ENCODE assay signal across 15 mouse cellular contexts in genomic region chr2:18919797-18920354, GRCm38 (mm10).
A peak's percentile ranks its signal among the peaks of the same experiment; 100 is the strongest.
DNase-seq lines count a peak whose midpoint lies in the region; ATAC-seq and TF ChIP-seq lines count a peak whose summit lies in the region.
"Had no signal": no experiment of that assay in that cellular context is flagged by ENCODE, and none has a peak within 500 bp of the region (broad histone marks: within the 10 kb centered on the region; RNA-seq: fewer than 3 reads in every experiment).

No protein-coding gene starts in this region.

- DNase-seq in hindbrain, postnatal 0 days (ENCODE audit: low spot score) = no peak
- DNase-seq in liver, embryonic 13.5 days = no peak
- no peak for DNase-seq in liver, embryonic 11.5 days (ENCODE audit: low spot score)
- DNase-seq in Patski (ENCODE audit: low read depth, low spot score) = no peak
- DNase-seq in limb, embryonic 14.5 days (ENCODE audit: low spot score) = no peak
- DNase-seq in adrenal gland, adult 2 months = no peak
- no peak for DNase-seq in forebrain, embryonic 10.5 days (ENCODE audit: extremely low spot score, low spot score)
- DNase-seq: cerebellum, adult 2 months; right cerebral cortex, postnatal 14 days had no signal

- H3K9ac ChIP-seq in hindbrain, embryonic 12.5 days = no peak overlapping the region
- no peak overlapping the region for H3K9ac ChIP-seq in hindbrain, postnatal 0 days (replicated peaks; ENCODE audit: low read length)
- H3K9ac ChIP-seq in liver, embryonic 13.5 days = no peak overlapping the region
- no peak overlapping the region for H3K9ac ChIP-seq in liver, embryonic 11.5 days (ENCODE audit: low read depth, low read length)
- no peak overlapping the region for H3K9ac ChIP-seq in limb, embryonic 14.5 days (ENCODE audit: low read depth, low read length, severe bottlenecking)
- H3K9ac ChIP-seq: forebrain, embryonic 13.5 days; limb, embryonic 12.5 days had no signal

- H3K27me3 ChIP-seq in hindbrain, embryonic 12.5 days = no peaks in the 10 kb centered on the region
- H3K27me3 ChIP-seq in hindbrain, postnatal 0 days (ENCODE audit: insufficient read depth, low read length) = no peaks in the 10 kb centered on the region
- no peaks in the 10 kb centered on the region for H3K27me3 ChIP-seq in liver, embryonic 13.5 days
- no peaks in the 10 kb centered on the region for H3K27me3 ChIP-seq in liver, embryonic 11.5 days (replicated peaks; ENCODE audit: control insufficient read depth, insufficient read depth, low read length)
- no peaks in the 10 kb centered on the region for H3K27me3 ChIP-seq in Patski
- H3K27me3 ChIP-seq in limb, embryonic 14.5 days (ENCODE audit: control insufficient read depth, insufficient read depth, low read length) = no peaks in the 10 kb centered on the region
- no peaks in the 10 kb centered on the region for H3K27me3 ChIP-seq in forebrain, embryonic 10.5 days (ENCODE audit: poor library complexity, severe bottlenecking)
- H3K27me3 ChIP-seq: forebrain, embryonic 13.5 days; limb, embryonic 12.5 days had no signal

- TF ChIP-seq CTCF in hindbrain, postnatal 0 days (IDR thresholded peaks at IDR 0.05; ENCODE audit: low read depth) = no peak
- no peak for TF ChIP-seq CTCF in Patski (IDR thresholded peaks at IDR 0.05)

- in situ Hi-C loops in Patski (cut with MboI; ENCODE audit: low pct_unique_long_range_greater_than_20kb) = no loop called here

- POLR2A ChIA-PET in Patski (lab: Charles Lee) = interaction anchor here (0.6 to 1.3 kb wide), 2 partner anchors 12 to 1326 kb away, joined by 3 read pairs; no protein-coding TSS in a partner anchor

- peak; percentile 59; the same call in 1 of the 2 replicates for ATAC-seq in hindbrain, embryonic 12.5 days (ENCODE audit: low FRiP score)
- ATAC-seq in hindbrain, postnatal 0 days = no peak
- ATAC-seq in liver, embryonic 13.5 days (ENCODE audit: low read depth) = peak; percentile 29; the same call in 1 of the 2 replicates
- no peak for ATAC-seq in liver, embryonic 11.5 days (replicated peaks; ENCODE audit: low FRiP score)
- ATAC-seq in Patski = peak; percentile 29
- ATAC-seq in limb, embryonic 14.5 days (ENCODE audit: low FRiP score, low read depth) = 0 out of 2 replicates have a peak, but pooled peaks have one; percentile 17
- ATAC-seq: forebrain, embryonic 13.5 days; lung, postnatal 0 days had no signal

- no peaks in the 10 kb centered on the region for H3K36me3 ChIP-seq in hindbrain, embryonic 12.5 days
- no peaks in the 10 kb centered on the region for H3K36me3 ChIP-seq in hindbrain, postnatal 0 days (ENCODE audit: insufficient read depth, low read length)
- no peaks in the 10 kb centered on the region for H3K36me3 ChIP-seq in liver, embryonic 13.5 days
- no peaks in the 10 kb centered on the region for H3K36me3 ChIP-seq in liver, embryonic 11.5 days (ENCODE audit: control insufficient read depth, insufficient read depth, low read length)
- H3K36me3 ChIP-seq in limb, embryonic 14.5 days (ENCODE audit: control insufficient read depth, insufficient read depth, low read length) = no peaks in the 10 kb centered on the region
- no peaks in the 10 kb centered on the region for H3K36me3 ChIP-seq in forebrain, embryonic 10.5 days (replicated peaks)
- H3K36me3 ChIP-seq: limb, embryonic 12.5 days had no signal

- H3K9me3 ChIP-seq in hindbrain, embryonic 12.5 days (replicated peaks) = no peaks in the 10 kb centered on the region
- no peaks in the 10 kb centered on the region for H3K9me3 ChIP-seq in hindbrain, postnatal 0 days (ENCODE audit: low read length)
- H3K9me3 ChIP-seq in liver, embryonic 13.5 days (replicated peaks) = no peaks in the 10 kb centered on the region
- no peaks in the 10 kb centered on the region for H3K9me3 ChIP-seq in liver, embryonic 11.5 days (ENCODE audit: control insufficient read depth, low read length)
- no peaks in the 10 kb centered on the region for H3K9me3 ChIP-seq in limb, embryonic 14.5 days (ENCODE audit: control insufficient read depth, low read length)
- H3K9me3 ChIP-seq in forebrain, embryonic 10.5 days = no peaks in the 10 kb centered on the region
- H3K9me3 ChIP-seq: forebrain, embryonic 13.5 days; limb, embryonic 12.5 days had no signal

- no peak overlapping the region for H3K4me3 ChIP-seq in hindbrain, embryonic 12.5 days
- no peak overlapping the region for H3K4me3 ChIP-seq in hindbrain, postnatal 0 days (ENCODE audit: low read length)
- H3K4me3 ChIP-seq in liver, embryonic 13.5 days (replicated peaks) = no peak overlapping the region
- no peak overlapping the region for H3K4me3 ChIP-seq in liver, embryonic 11.5 days (ENCODE audit: low read depth, low read length)
- no peak overlapping the region for H3K4me3 ChIP-seq in limb, embryonic 14.5 days (replicated peaks; ENCODE audit: low read length)
- no peak overlapping the region for H3K4me3 ChIP-seq in forebrain, embryonic 10.5 days
- H3K4me3 ChIP-seq: forebrain, embryonic 13.5 days; layer of hippocampus, adult 2 months; left cerebral cortex, adult 2 months; limb, embryonic 12.5 days had no signal

- no peak overlapping the region for H3K27ac ChIP-seq in hindbrain, embryonic 12.5 days
- H3K27ac ChIP-seq in hindbrain, postnatal 0 days = no peak overlapping the region
- H3K27ac ChIP-seq in liver, embryonic 13.5 days = peak overlapping the region; percentile 47; the same call in 1 of the 2 replicates
- H3K27ac ChIP-seq in liver, embryonic 11.5 days (ENCODE audit: low read depth, low read length) = no peak overlapping the region
- no peak overlapping the region for H3K27ac ChIP-seq in limb, embryonic 14.5 days (replicated peaks; ENCODE audit: low read depth, low read length)
- H3K27ac ChIP-seq in forebrain, embryonic 10.5 days = no peak overlapping the region
- H3K27ac ChIP-seq: forebrain, embryonic 13.5 days; layer of hippocampus, adult 2 months; left cerebral cortex, adult 2 months; limb, embryonic 12.5 days had no signal

- CTCF ChIA-PET in Patski (lab: Charles Lee) = no interaction called here

- H3K4me1 ChIP-seq in hindbrain, embryonic 12.5 days = peaks cover 18% of the 10 kb centered on the region
- H3K4me1 ChIP-seq in hindbrain, postnatal 0 days (ENCODE audit: insufficient read depth, low read length) = peaks cover 14% of the 10 kb centered on the region
- peaks cover 84% of the 10 kb centered on the region for H3K4me1 ChIP-seq in liver, embryonic 13.5 days (replicated peaks)
- H3K4me1 ChIP-seq in liver, embryonic 11.5 days (replicated peaks; ENCODE audit: control insufficient read depth, insufficient read depth, low read length) = peaks cover 43% of the 10 kb centered on the region
- H3K4me1 ChIP-seq in limb, embryonic 14.5 days (ENCODE audit: control insufficient read depth, insufficient read depth, low read length) = peaks cover 14% of the 10 kb centered on the region; the same call in 1 of the 2 replicates
- peaks cover 40% of the 10 kb centered on the region for H3K4me1 ChIP-seq in forebrain, embryonic 10.5 days

- TF ChIP-seq POLR2A in limb, embryonic 14.5 days (IDR thresholded peaks at IDR 0.05; ENCODE audit: borderline replicate concordance, extremely low read depth, insufficient read depth, insufficient read length) = no peak

- H3K4me2 ChIP-seq in hindbrain, embryonic 12.5 days (replicated peaks) = no peak overlapping the region
- H3K4me2 ChIP-seq in hindbrain, postnatal 0 days (ENCODE audit: low read depth, low read length) = no peak overlapping the region
- no peak overlapping the region for H3K4me2 ChIP-seq in liver, embryonic 13.5 days
- H3K4me2 ChIP-seq in liver, embryonic 11.5 days = no peak overlapping the region
- H3K4me2 ChIP-seq in limb, embryonic 14.5 days (replicated peaks; ENCODE audit: low read depth, low read length, severe bottlenecking) = no peak overlapping the region
- H3K4me2 ChIP-seq: forebrain, embryonic 13.5 days; limb, embryonic 12.5 days had no signal

- WGBS in hindbrain, embryonic 12.5 days = 48% methylated on average over 5 of the region's 5 CpGs
- WGBS in hindbrain, postnatal 0 days = 57% methylated on average over 5 of the region's 5 CpGs
- 56% methylated on average over 5 of the region's 5 CpGs for WGBS in liver, embryonic 13.5 days (ENCODE audit: insufficient replicate concordance)
- 59% methylated on average over 5 of the region's 5 CpGs for WGBS in liver, embryonic 11.5 days
- 44% methylated on average over 5 of the region's 5 CpGs for WGBS in limb, embryonic 14.5 days
- WGBS in forebrain, embryonic 10.5 days = 81% methylated on average over 5 of the region's 5 CpGs

Comparison
In these comparisons a context has a peak if more than half of its experiments do, and no peak if none do; other contexts are left out.
1. ATAC-seq: peak in hindbrain, embryonic 12.5 days (single experiment), liver, embryonic 13.5 days (single experiment), Patski (single experiment) and limb, embryonic 14.5 days (single experiment); none in hindbrain, postnatal 0 days (single experiment) and liver, embryonic 11.5 days (single experiment).